Mouse (Mus musculus): ENCODE results near the gene Rai1. TPM values are rescaled to one million over a fixed set of nuclear protein-coding genes. Genes with fewer than 3 reads are reported as not detected.

The Rai1 gene
- polyA plus RNA-seq, 2 experiments, result 29.7 to 62.1 TPM

GRCm38 (mm10) chr11:60235351-60235750 is 130.5 kb downstream of the Rai1 start:
- Histone ChIP-seq H3K27me3 (ENCODE audit: control insufficient read depth, insufficient read depth, low read length) (no peaks in the 10 kb centered on the region), H3K9me3 (ENCODE audit: control insufficient read depth, low read length) (no peaks in the 10 kb centered on the region), H3K9ac (ENCODE audit: low read depth, low read length, severe bottlenecking) (no peak overlapping the region), H3K4me1 (ENCODE audit: control insufficient read depth, insufficient read depth, low read length) (peaks cover 6% of the 10 kb centered on the region), H3K4me2 (replicated peaks; ENCODE audit: low read depth, low read length, severe bottlenecking) (no peak overlapping the region), H3K36me3 (ENCODE audit: control insufficient read depth, insufficient read depth, low read length) (peaks cover 11% of the 10 kb centered on the region), H3K4me3 (replicated peaks; ENCODE audit: low read length) (no peak overlapping the region), H3K27ac (replicated peaks; ENCODE audit: low read depth, low read length) (no peak overlapping the region)
- WGBS, result 58% methylated on average over 5 of the region's 5 CpGs
- no peak for ATAC-seq (ENCODE audit: low FRiP score, low read depth)
- no peak for DNase-seq (ENCODE audit: low spot score)
- TF ChIP-seq POLR2A (IDR thresholded peaks at IDR 0.05; ENCODE audit: borderline replicate concordance, extremely low read depth, insufficient read depth, insufficient read length), result no peak

GRCm38 (mm10) chr11:60240509-60240908 is 135.7 kb downstream of the Rai1 start:
- Histone ChIP-seq H3K27ac (replicated peaks; ENCODE audit: low read depth, low read length) (no peak overlapping the region), H3K9me3 (ENCODE audit: control insufficient read depth, low read length) (no peaks in the 10 kb centered on the region), H3K4me1 (ENCODE audit: control insufficient read depth, insufficient read depth, low read length) (no peaks in the 10 kb centered on the region), H3K36me3 (ENCODE audit: control insufficient read depth, insufficient read depth, low read length) (peaks cover 31% of the 10 kb centered on the region), H3K4me3 (replicated peaks; ENCODE audit: low read length) (no peak overlapping the region), H3K27me3 (ENCODE audit: control insufficient read depth, insufficient read depth, low read length) (no peaks in the 10 kb centered on the region), H3K9ac (ENCODE audit: low read depth, low read length, severe bottlenecking) (no peak overlapping the region), H3K4me2 (replicated peaks; ENCODE audit: low read depth, low read length, severe bottlenecking) (no peak overlapping the region)
- ATAC-seq (ENCODE audit: low FRiP score, low read depth) (no peak), DNase-seq (ENCODE audit: low spot score) (no peak)
- WGBS, result 85% methylated on average over 4 of the region's 4 CpGs
- TF ChIP-seq POLR2A (IDR thresholded peaks at IDR 0.05; ENCODE audit: borderline replicate concordance, extremely low read depth, insufficient read depth, insufficient read length), result no peak

- ATAC-seq (ENCODE audit: low FRiP score, low read depth), result no peak
These were observed 139.8 kb downstream of the Rai1 start for GRCm38 (mm10) chr11:60244503-60245143.

GRCm38 (mm10) chr11:60246077-60246476 is 141.3 kb downstream of the Rai1 start:
- no peak overlapping the region for H3K9ac ChIP-seq (ENCODE audit: low read depth, low read length, severe bottlenecking)
- H3K27me3 ChIP-seq (ENCODE audit: control insufficient read depth, insufficient read depth, low read length), result no peaks in the 10 kb centered on the region
- no peak for DNase-seq (ENCODE audit: low spot score)
- H3K4me1 ChIP-seq (ENCODE audit: control insufficient read depth, insufficient read depth, low read length), result peaks cover 16% of the 10 kb centered on the region
- H3K27ac ChIP-seq (replicated peaks; ENCODE audit: low read depth, low read length), result no peak overlapping the region
- no peak for ATAC-seq (ENCODE audit: low FRiP score, low read depth)
- H3K9me3 ChIP-seq (ENCODE audit: control insufficient read depth, low read length), result no peaks in the 10 kb centered on the region
- no peak overlapping the region for H3K4me3 ChIP-seq (replicated peaks; ENCODE audit: low read length)
- peaks cover 23% of the 10 kb centered on the region for H3K36me3 ChIP-seq (ENCODE audit: control insufficient read depth, insufficient read depth, low read length)
- no peak for TF ChIP-seq POLR2A (IDR thresholded peaks at IDR 0.05; ENCODE audit: borderline replicate concordance, extremely low read depth, insufficient read depth, insufficient read length)
- no peak overlapping the region for H3K4me2 ChIP-seq (replicated peaks; ENCODE audit: low read depth, low read length, severe bottlenecking)

More at GRCm38 (mm10) chr11:60244503-60245143, 139.8 kb downstream of the Rai1 start:
- no peak for DNase-seq (ENCODE audit: low spot score)
- Histone ChIP-seq H3K9me3 (ENCODE audit: control insufficient read depth, low read length) (no peaks in the 10 kb centered on the region), H3K27me3 (ENCODE audit: control insufficient read depth, insufficient read depth, low read length) (no peaks in the 10 kb centered on the region), H3K9ac (ENCODE audit: low read depth, low read length, severe bottlenecking) (no peak overlapping the region), H3K4me3 (replicated peaks; ENCODE audit: low read length) (no peak overlapping the region), H3K4me2 (replicated peaks; ENCODE audit: low read depth, low read length, severe bottlenecking) (no peak overlapping the region), H3K4me1 (ENCODE audit: control insufficient read depth, insufficient read depth, low read length) (peaks cover 16% of the 10 kb centered on the region), H3K27ac (replicated peaks; ENCODE audit: low read depth, low read length) (no peak overlapping the region), H3K36me3 (ENCODE audit: control insufficient read depth, insufficient read depth, low read length) (peaks cover 26% of the 10 kb centered on the region)
- WGBS, result 72% methylated on average over 11 of the region's 11 CpGs
- no peak for TF ChIP-seq POLR2A (IDR thresholded peaks at IDR 0.05; ENCODE audit: borderline replicate concordance, extremely low read depth, insufficient read depth, insufficient read length)

- no peak overlapping the region for H3K4me3 ChIP-seq (replicated peaks; ENCODE audit: low read length)
- no peak for TF ChIP-seq POLR2A (IDR thresholded peaks at IDR 0.05; ENCODE audit: borderline replicate concordance, extremely low read depth, insufficient read depth, insufficient read length)
- no peaks in the 10 kb centered on the region for H3K27me3 ChIP-seq (ENCODE audit: control insufficient read depth, insufficient read depth, low read length)
- H3K36me3 ChIP-seq (ENCODE audit: control insufficient read depth, insufficient read depth, low read length), result peaks cover 14% of the 10 kb centered on the region
- peaks cover 19% of the 10 kb centered on the region for H3K4me1 ChIP-seq (ENCODE audit: control insufficient read depth, insufficient read depth, low read length)
- ATAC-seq (ENCODE audit: low FRiP score, low read depth) (no peak), DNase-seq (ENCODE audit: low spot score) (no peak)
- no peak overlapping the region for H3K27ac ChIP-seq (replicated peaks; ENCODE audit: low read depth, low read length)
- no peaks in the 10 kb centered on the region for H3K9me3 ChIP-seq (ENCODE audit: control insufficient read depth, low read length)
- WGBS, result 42% methylated on average over 5 of the region's 5 CpGs
- H3K4me2 ChIP-seq (replicated peaks; ENCODE audit: low read depth, low read length, severe bottlenecking), result no peak overlapping the region
- no peak overlapping the region for H3K9ac ChIP-seq (ENCODE audit: low read depth, low read length, severe bottlenecking)
These were observed 143.1 kb downstream of the Rai1 start for GRCm38 (mm10) chr11:60247753-60248550.

Small RNA genes lying within 50 kb of the gene (microRNA-seq; reads per million reads assigned to microRNA genes)
- gene Mir6921, result not detected
- gene Mir6922, result not detected

Other genes with a start within 250 kb of the Rai1 start
- gene Med9, start 156.8 kb upstream of the Rai1 start, polyA plus RNA-seq (2012; rRNA removed), result 21.7 and 26.1 TPM in 2 replicates
- 34.6 TPM in 2 replicates for gene Med9, start 156.8 kb upstream of the Rai1 start, polyA plus RNA-seq (2014; fragmentation: Nextera tagmentation; extraction: Ambion mirVana)
- 1.4 TPM in 2 replicates for gene Rasd1, start 140.1 kb upstream of the Rai1 start, polyA plus RNA-seq (2012; rRNA removed)
- gene Rasd1, start 140.1 kb upstream of the Rai1 start, polyA plus RNA-seq (2014; fragmentation: Nextera tagmentation; extraction: Ambion mirVana), result 1.6 and 2.1 TPM in 2 replicates
- gene Pemt, start 58.5 kb upstream of the Rai1 start, polyA plus RNA-seq (2012; rRNA removed), result 5.4 and 9.2 TPM in 2 replicates
- gene Pemt, start 58.5 kb upstream of the Rai1 start, polyA plus RNA-seq (2014; fragmentation: Nextera tagmentation; extraction: Ambion mirVana), result 4.7 and 7.2 TPM in 2 replicates
- 96.5 and 147 TPM in 2 replicates for gene Srebf1, start 117.6 kb downstream of the Rai1 start, polyA plus RNA-seq (2012; rRNA removed)
- 77.1 and 80.7 TPM in 2 replicates for gene Srebf1, start 117.6 kb downstream of the Rai1 start, polyA plus RNA-seq (2014; fragmentation: Nextera tagmentation; extraction: Ambion mirVana)
- 36.0 and 49.8 TPM in 2 replicates for gene Tom1l2, start 247.9 kb downstream of the Rai1 start, polyA plus RNA-seq (2012; rRNA removed)
- gene Tom1l2, start 247.9 kb downstream of the Rai1 start, polyA plus RNA-seq (2014; fragmentation: Nextera tagmentation; extraction: Ambion mirVana), result 21.5 and 22.4 TPM in 2 replicates
- 1.9 and 2.5 TPM in 2 replicates for gene Drc3, start 248.3 kb downstream of the Rai1 start, polyA plus RNA-seq (2012; rRNA removed)
- 1.3 and 2.9 TPM in 2 replicates for gene Drc3, start 248.3 kb downstream of the Rai1 start, polyA plus RNA-seq (2014; fragmentation: Nextera tagmentation; extraction: Ambion mirVana)

All from limb, embryonic 14.5 days (tissue).